Mouse (Mus musculus): ENCODE measurements around the gene Cryba1. TPM values are rescaled to one million over a fixed set of nuclear protein-coding genes. Genes with fewer than 3 reads are reported as not detected.
"Not testable (repeated sequence)": the region's sequence is repeated elsewhere in the genome, so short reads cannot be mapped to it uniquely, and the experiment has no call there.

Gene Cryba1
- polyA plus RNA-seq, 1 experiment: not detected

- H3K27me3 ChIP-seq (ENCODE audit: control insufficient read depth): peaks cover 12% of the 10 kb centered on the region
Observed at GRCm38 (mm10) chr11:77762783-77763672, 37.9 kb upstream of the Cryba1 start, which contains the start of gene Myo18a. TSS of gene Myo18a (plus strand) at chr11:77763246.

GRCm38 (mm10) chr11:77760031-77760430 lies 34.9 kb upstream of the Cryba1 start:
- Histone ChIP-seq H3K36me3 (ENCODE audit: control insufficient read depth) (no peaks in the 10 kb centered on the region), H3K4me1 (ENCODE audit: control insufficient read depth) (peaks cover 32% of the 10 kb centered on the region), H3K27me3 (ENCODE audit: control insufficient read depth) (peaks cover 12% of the 10 kb centered on the region), H3K4me3 (replicated peaks) (no peak overlapping the region), H3K9me3 (ENCODE audit: control insufficient read depth, low read length) (no peaks in the 10 kb centered on the region)
- TF ChIP-seq TAL1 (IDR thresholded peaks at IDR 0.05; ENCODE audit: low read length) (no peak), GATA1 (IDR thresholded peaks at IDR 0.05; ENCODE audit: low read length) (no peak)

More at GRCm38 (mm10) chr11:77762783-77763672, 37.9 kb upstream of the Cryba1 start, which contains the start of gene Myo18a:
- no peaks in the 10 kb centered on the region for H3K9me3 ChIP-seq (ENCODE audit: control insufficient read depth, low read length)
- peak within 1 kb of the TSS; percentile 92 for H3K4me3 ChIP-seq (replicated peaks)
- peaks cover 2% of the 10 kb centered on the region for H3K36me3 ChIP-seq (ENCODE audit: control insufficient read depth)
- TF ChIP-seq GATA1 (IDR thresholded peaks at IDR 0.05; ENCODE audit: low read length) (no peak), TAL1 (IDR thresholded peaks at IDR 0.05; ENCODE audit: low read length) (no peak)
- peaks cover 47% of the 10 kb centered on the region for H3K4me1 ChIP-seq (ENCODE audit: control insufficient read depth)

- Histone ChIP-seq H3K4me3 (replicated peaks) (peak overlapping the region; percentile 51), H3K4me1 (ENCODE audit: control insufficient read depth) (peaks cover 56% of the 10 kb centered on the region), H3K36me3 (ENCODE audit: control insufficient read depth) (no peaks in the 10 kb centered on the region), H3K9me3 (ENCODE audit: control insufficient read depth, low read length) (no peaks in the 10 kb centered on the region), H3K27me3 (ENCODE audit: control insufficient read depth) (no peaks in the 10 kb centered on the region)
- no peak for TF ChIP-seq TAL1 (IDR thresholded peaks at IDR 0.05; ENCODE audit: low read length)
- 0 out of 2 replicates have a peak, but pooled peaks have one; percentile 12 for TF ChIP-seq GATA1 (IDR thresholded peaks at IDR 0.05; ENCODE audit: low read length)
Observed at GRCm38 (mm10) chr11:77753469-77753868, 28.4 kb upstream of the Cryba1 start.

- H3K4me1 ChIP-seq (ENCODE audit: control insufficient read depth): peaks cover 63% of the 10 kb centered on the region
- H3K27me3 ChIP-seq (ENCODE audit: control insufficient read depth): no peaks in the 10 kb centered on the region
- TF ChIP-seq TAL1 (IDR thresholded peaks at IDR 0.05; ENCODE audit: low read length) (no peak), GATA1 (IDR thresholded peaks at IDR 0.05; ENCODE audit: low read length) (no peak)
- no peaks in the 10 kb centered on the region for H3K9me3 ChIP-seq (ENCODE audit: control insufficient read depth, low read length)
- peak overlapping the region; percentile 51 for H3K4me3 ChIP-seq (replicated peaks)
- H3K36me3 ChIP-seq (ENCODE audit: control insufficient read depth): no peaks in the 10 kb centered on the region
Observed at GRCm38 (mm10) chr11:77752525-77752924, 27.4 kb upstream of the Cryba1 start.

GRCm38 (mm10) chr11:77748996-77749395 lies 23.9 kb upstream of the Cryba1 start:
- Histone ChIP-seq H3K4me3 (replicated peaks) (no peak overlapping the region), H3K9me3 (ENCODE audit: control insufficient read depth, low read length) (no peaks in the 10 kb centered on the region), H3K4me1 (ENCODE audit: control insufficient read depth) (peaks cover 67% of the 10 kb centered on the region), H3K36me3 (ENCODE audit: control insufficient read depth) (no peaks in the 10 kb centered on the region), H3K27me3 (ENCODE audit: control insufficient read depth) (no peaks in the 10 kb centered on the region)
- TF ChIP-seq GATA1 (IDR thresholded peaks at IDR 0.05; ENCODE audit: low read length) (no peak), TAL1 (IDR thresholded peaks at IDR 0.05; ENCODE audit: low read length) (no peak)

GRCm38 (mm10) chr11:77747103-77747502 lies 22.0 kb upstream of the Cryba1 start:
- H3K36me3 ChIP-seq (ENCODE audit: control insufficient read depth); H3K27me3 ChIP-seq (ENCODE audit: control insufficient read depth); H3K4me3 ChIP-seq (replicated peaks); H3K9me3 ChIP-seq (ENCODE audit: control insufficient read depth, low read length): not testable (repeated sequence)
- peaks cover 52% of the 10 kb centered on the region for H3K4me1 ChIP-seq (ENCODE audit: control insufficient read depth)

GRCm38 (mm10) chr11:77746652-77747051 lies 21.6 kb upstream of the Cryba1 start:
- H3K4me3 ChIP-seq (replicated peaks): no peak overlapping the region
- peaks cover 2% of the 10 kb centered on the region; the same call in 1 of the 2 replicates for H3K27me3 ChIP-seq (ENCODE audit: control insufficient read depth)
- TF ChIP-seq GATA1 (IDR thresholded peaks at IDR 0.05; ENCODE audit: low read length): no peak
- no peak for TF ChIP-seq TAL1 (IDR thresholded peaks at IDR 0.05; ENCODE audit: low read length)
- H3K4me1 ChIP-seq (ENCODE audit: control insufficient read depth): peaks cover 47% of the 10 kb centered on the region
- no peaks in the 10 kb centered on the region for H3K9me3 ChIP-seq (ENCODE audit: control insufficient read depth, low read length)
- H3K36me3 ChIP-seq (ENCODE audit: control insufficient read depth): no peaks in the 10 kb centered on the region

- H3K27me3 ChIP-seq (ENCODE audit: control insufficient read depth): peaks cover 5% of the 10 kb centered on the region; the same call in 1 of the 2 replicates
- no peak for TF ChIP-seq GATA1 (IDR thresholded peaks at IDR 0.05; ENCODE audit: low read length)
- TF ChIP-seq TAL1 (IDR thresholded peaks at IDR 0.05; ENCODE audit: low read length): no peak
- peaks cover 34% of the 10 kb centered on the region for H3K4me1 ChIP-seq (ENCODE audit: control insufficient read depth)
- no peaks in the 10 kb centered on the region for H3K36me3 ChIP-seq (ENCODE audit: control insufficient read depth)
- H3K4me3 ChIP-seq (replicated peaks): no peak overlapping the region
- no peaks in the 10 kb centered on the region for H3K9me3 ChIP-seq (ENCODE audit: control insufficient read depth, low read length)
Observed at GRCm38 (mm10) chr11:77743966-77744365, 18.9 kb upstream of the Cryba1 start.

- H3K4me3 ChIP-seq (replicated peaks): no peak overlapping the region
- H3K4me1 ChIP-seq (ENCODE audit: control insufficient read depth): no peaks in the 10 kb centered on the region; the same call in 1 of the 2 replicates
- H3K36me3 ChIP-seq (ENCODE audit: control insufficient read depth): no peaks in the 10 kb centered on the region
- TF ChIP-seq GATA1 (IDR thresholded peaks at IDR 0.05; ENCODE audit: low read length) (no peak), TAL1 (IDR thresholded peaks at IDR 0.05; ENCODE audit: low read length) (no peak)
- no peaks in the 10 kb centered on the region for H3K9me3 ChIP-seq (ENCODE audit: control insufficient read depth, low read length)
- peaks cover 7% of the 10 kb centered on the region for H3K27me3 ChIP-seq (ENCODE audit: control insufficient read depth)
Observed at GRCm38 (mm10) chr11:77738555-77738954, 13.5 kb upstream of the Cryba1 start.

All from erythroblast, embryonic 14.5 days (primary cell).